Mouse (Mus musculus): ENCODE measurements around the gene Cacnb4.

GRCm38 (mm10) chr2:52544527-52544926 is 132.1 kb downstream of the Cacnb4 start:
- no peak for TF ChIP-seq ZNF384 (IDR thresholded peaks at IDR 0.05; ENCODE audit: low read depth, low read length)
- no peak for TF ChIP-seq POLR2A (IDR thresholded peaks at IDR 0.05; ENCODE audit: control insufficient read depth in 1 of 2, insufficient read depth in 1 of 2, low read depth in 1 of 2, low read length in 2 of 2, poor library complexity in 1 of 2)
- TF ChIP-seq CHD2 (IDR thresholded peaks at IDR 0.05; ENCODE audit: low read length): no peak
- TF ChIP-seq CTCF (IDR thresholded peaks at IDR 0.05 in 2 of 3, conservative IDR thresholded peaks at IDR 0.05 in 1 of 3; ENCODE audit: control insufficient read depth in 1 of 3, insufficient read depth in 1 of 3, low read depth in 2 of 3, low read length in 3 of 3, poor library complexity in 1 of 3, severe bottlenecking in 1 of 3): no peak
- TF ChIP-seq MYB (IDR thresholded peaks at IDR 0.05; ENCODE audit: low read depth, low read length): no peak
- TF ChIP-seq RAD21 (IDR thresholded peaks at IDR 0.05; ENCODE audit: low read depth, low read length): no peak
- no peak for TF ChIP-seq MXI1 (IDR thresholded peaks at IDR 0.05; ENCODE audit: low read depth, low read length)
- TF ChIP-seq GATA1 (IDR thresholded peaks at IDR 0.05; ENCODE audit: low read depth, low read length): no peak
- TF ChIP-seq ZKSCAN1 (IDR thresholded peaks at IDR 0.05; ENCODE audit: low read depth, low read length): no peak
- TF ChIP-seq ELF1 (IDR thresholded peaks at IDR 0.05; ENCODE audit: low read depth, low read length): no peak
- no peak for TF ChIP-seq USF1 (IDR thresholded peaks at IDR 0.05; ENCODE audit: low read depth, low read length)
- TF ChIP-seq UBTF (IDR thresholded peaks at IDR 0.05; ENCODE audit: borderline replicate concordance, insufficient read depth, low read depth, low read length): no peak

Data from MEL (cell line).